Mouse (Mus musculus) adrenal gland (tissue): ENCODE measurements at regions not wholly inside any gene's neighbourhood (a gene's known extent, or its start where the extent isn't known, plus 50 kb on each side); places are given as distances from the start of the nearest gene placed in this dataset.

Experiments
- intact Hi-C: fragments of 180-260 bp; cut with DNase I; formaldehyde crosslinking; loops from one replicate; pipeline ENCODE4 v1.15.1; 2025

DNA sequence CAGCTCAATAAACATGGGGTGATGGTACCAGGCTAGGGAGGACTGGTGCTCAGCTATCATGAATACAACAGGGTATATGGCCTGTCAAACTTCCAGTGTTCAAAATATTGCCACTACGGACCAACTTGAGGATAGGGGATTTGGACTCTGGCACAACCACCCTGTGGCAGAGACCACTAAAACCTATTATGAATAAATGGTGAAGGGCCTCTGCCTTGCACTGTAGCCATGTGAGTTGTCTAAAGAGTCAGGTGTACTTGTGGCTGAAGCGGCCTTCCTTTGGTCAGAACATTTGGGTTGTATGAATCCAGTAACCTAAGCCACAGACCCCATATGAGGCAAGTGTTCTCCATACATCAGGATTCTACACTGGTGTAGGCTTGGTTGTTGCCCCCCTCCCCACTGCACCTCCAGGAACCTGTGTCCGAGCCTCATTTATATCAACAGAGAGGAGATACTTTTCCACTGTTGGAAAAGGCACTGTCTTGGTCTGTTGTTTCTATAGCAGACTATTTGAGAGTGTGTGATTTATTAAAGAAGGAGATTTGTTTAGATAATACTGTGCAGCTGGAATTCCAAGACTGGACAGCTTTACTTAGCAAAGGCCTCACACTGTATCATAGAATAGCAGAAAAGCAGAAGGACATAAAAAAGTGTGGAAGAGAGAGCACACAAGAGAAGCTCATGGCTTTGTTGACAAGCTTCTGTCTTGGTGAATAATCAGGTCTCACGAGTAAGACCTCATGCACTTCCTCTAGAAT is 112.2 kb upstream of the Nxt1 start:
- intact Hi-C loops, result no loop called here

DNA sequence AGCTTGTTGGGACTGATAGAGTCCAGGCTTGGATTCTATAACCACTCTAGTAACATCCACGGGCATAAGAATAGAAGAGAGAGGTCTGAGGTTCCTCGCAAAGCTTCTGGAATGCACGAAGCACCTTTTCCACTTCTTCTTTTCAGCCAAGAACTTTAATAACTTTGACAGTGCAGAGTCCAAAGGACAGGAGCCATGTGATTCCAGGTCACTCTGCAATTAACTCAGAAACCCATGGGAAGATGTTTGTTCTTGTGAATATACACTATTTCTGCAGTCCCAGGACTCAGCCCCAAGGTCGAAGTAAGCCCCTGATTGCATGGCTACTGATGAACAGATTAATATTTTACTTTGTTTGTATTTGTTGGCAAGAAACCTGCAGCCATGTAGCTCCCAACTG is 113.0 kb upstream of the Nxt1 start:
- intact Hi-C loops, result no loop called here

DNA sequence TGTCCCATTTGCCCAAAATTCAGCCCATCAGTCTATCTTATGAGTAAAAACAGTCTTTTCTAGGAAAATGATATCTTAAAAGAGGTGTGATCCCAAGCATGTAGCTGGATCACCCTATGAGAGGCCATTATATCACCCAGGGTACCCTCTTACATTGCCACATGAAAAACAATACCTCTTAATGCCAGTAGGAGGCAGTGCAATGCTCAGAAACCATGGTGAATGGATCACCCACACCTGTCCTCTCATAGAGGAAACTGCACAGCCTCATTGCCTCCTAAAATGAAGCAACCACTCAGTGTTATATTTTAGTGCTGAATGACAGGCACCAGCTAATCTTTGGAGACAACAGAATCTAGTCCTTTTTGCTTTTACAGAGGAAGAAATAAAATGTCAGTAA is 114.0 kb upstream of the Nxt1 start:
- intact Hi-C loops, result no loop called here

DNA sequence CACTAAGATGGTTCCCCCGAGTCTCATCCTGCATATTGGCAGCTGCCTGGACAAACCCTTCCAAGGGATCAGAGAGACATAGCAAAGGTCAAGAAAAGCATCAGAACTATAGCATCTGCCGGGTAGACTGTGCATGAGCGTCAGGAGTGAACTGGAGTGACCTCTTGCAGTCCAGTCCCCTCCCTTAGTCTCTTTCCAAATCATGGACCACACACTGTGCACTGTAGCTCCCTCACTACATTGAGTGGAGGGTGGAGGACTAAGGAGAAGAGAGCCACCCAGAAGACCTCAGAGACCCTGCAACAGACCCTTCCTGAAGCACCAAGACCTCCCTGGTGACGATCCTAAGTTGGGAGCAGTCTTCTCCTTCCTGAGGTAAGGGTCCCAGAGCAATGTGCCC is 107.8 kb upstream of the Cd93 start:
- intact Hi-C loops, result no loop called here

DNA sequence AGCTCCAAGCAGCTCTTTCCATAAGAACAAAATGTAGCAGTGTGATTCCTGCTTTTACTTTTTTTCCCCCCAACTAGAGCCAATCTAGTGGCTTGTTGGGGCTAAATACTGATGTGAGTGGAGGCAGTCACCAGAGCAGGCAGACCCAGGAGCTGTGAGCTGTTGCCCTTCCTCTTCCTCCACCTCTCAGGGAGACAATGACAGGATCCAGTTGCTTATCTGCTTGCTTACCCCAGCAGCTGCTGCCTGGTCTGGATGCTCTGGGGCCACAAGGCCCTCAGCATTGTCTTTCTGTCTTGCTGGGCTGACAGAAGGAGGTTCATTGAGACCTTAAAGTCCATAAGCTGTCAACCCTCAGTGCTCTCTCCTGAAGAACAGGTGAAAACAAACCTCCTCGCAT is 106.3 kb upstream of the Cd93 start:
- intact Hi-C loops, result no loop called here

DNA sequence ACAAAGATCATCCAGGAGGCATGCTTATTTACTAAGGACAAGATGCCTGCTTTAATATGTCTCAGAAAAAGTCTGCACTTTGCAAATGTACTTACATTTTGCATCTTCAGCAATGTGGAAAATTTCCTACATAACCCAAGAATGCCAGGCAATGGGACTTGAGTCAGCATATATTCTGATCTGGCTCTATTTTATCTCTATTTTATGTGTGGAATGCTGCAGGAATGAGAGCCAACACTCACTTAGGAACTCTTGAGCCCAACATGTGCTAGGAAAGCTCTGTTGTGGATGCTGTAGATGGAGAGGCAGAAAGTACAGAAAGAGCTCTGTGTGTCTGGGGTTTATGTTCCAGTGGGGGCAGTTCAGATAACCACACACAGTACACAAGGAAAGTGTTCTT is 99.0 kb upstream of the Cd93 start:
- intact Hi-C loops, result no loop called here

DNA sequence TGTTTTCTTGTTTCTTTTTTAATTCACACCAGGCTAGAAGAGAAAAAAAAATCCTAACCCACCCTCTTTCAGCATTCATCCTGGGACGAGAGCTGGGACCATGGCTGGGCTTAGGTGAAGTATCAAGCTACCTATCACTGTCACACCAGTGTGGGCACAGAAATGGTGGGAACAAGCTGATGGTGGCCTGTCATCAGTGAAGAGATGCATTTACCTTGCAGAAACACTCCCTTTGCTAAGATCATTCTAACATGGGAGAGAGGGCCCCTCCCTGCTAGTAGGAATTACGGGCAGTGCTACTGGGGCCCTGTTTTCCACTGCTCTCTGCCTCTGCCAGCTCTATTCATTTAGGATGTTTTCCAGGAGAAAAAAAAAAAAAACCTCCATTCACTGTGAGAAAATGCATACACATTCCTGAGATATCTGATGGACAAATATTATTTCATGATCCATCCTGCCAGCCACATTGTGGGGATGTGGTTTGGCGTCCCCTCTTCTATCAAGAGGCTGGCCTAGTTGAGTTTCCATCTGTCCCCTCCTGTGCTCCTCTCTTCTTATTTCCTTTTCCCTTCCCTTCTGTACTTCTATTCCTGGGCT is 94.6 kb upstream of the Cd93 start:
- intact Hi-C loops, result loop anchor here (5.0 kb wide), 1 partner anchor 131 kb away; the partner anchor contains the start of gene Thbd

DNA sequence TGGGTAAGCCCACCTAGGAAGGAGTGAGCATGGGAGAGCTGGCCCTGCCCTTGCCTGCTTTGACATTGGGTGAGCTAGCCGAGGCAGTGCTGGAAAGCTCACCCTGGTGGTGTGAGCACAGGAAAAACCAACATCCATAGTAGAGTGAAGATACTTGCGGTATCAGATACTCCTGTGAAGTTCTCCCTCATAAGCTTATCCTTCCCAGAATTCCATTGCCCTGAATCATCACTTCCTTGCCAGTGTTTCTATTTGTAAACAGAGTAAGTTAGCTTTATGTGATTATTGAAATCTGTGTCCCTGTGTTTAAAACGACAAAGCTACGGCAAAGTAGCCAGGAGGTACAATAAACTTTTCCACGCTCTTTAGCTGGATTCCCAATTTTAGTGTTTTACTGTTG is 93.9 kb upstream of the Cd93 start:
- intact Hi-C loops, result loop anchor here (5.0 kb wide), 1 partner anchor 130 kb away; the partner anchor contains the start of gene Thbd

DNA sequence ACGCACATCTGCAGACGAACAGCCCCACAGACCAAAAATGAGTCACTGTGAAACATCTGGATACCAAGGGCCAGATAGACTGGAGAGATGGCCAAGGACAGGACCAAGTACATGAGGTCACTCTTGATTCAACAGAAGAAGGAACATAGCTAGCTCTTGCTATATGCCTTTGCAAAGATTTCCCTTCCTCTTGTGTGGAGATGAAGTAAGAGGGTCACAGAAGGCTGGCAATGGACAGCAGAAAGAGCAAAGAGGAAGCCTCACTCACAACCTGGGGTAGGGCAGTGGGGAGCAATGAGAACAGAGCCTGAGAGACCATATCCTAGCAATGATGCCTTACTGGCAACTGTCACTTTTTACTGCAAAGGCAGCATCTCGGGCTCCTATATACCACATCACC is 93.2 kb upstream of the Cd93 start:
- intact Hi-C loops, result loop anchor here (5.0 kb wide), 1 partner anchor 129 kb away; the partner anchor contains the start of gene Thbd

DNA sequence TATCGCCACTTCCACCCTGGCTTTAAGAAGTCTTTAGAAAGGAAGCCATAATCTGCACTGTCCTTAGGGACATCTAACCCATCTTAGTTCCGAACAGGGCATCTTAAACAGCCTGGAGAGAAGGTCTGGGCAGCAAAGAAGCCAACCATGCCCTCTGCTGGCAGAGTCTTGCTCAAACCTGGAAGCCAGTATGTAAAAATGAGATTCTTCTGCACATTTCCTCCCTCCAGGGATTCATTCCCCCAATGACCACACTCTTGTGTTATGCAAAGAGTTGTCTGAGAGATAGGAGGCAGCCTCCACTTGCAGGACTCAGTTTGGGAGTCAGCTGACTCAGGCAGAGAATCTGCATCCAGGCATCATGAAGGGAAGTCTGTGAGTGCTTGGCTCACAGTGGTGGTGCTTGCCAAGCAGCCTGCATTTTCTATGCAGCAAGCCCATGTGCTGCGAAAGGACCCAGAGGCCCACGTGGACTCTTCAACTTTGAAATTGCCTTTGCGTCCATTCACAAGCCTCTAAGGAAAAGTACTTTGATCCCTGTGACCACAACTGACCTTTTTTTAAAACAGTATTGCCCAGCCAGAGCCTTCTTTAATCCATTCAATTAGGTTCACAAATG is 92.3 kb upstream of the Cd93 start:
- intact Hi-C loops, result loop anchor here (5.0 kb wide), 1 partner anchor 128 kb away; the partner anchor contains the start of gene Thbd

DNA sequence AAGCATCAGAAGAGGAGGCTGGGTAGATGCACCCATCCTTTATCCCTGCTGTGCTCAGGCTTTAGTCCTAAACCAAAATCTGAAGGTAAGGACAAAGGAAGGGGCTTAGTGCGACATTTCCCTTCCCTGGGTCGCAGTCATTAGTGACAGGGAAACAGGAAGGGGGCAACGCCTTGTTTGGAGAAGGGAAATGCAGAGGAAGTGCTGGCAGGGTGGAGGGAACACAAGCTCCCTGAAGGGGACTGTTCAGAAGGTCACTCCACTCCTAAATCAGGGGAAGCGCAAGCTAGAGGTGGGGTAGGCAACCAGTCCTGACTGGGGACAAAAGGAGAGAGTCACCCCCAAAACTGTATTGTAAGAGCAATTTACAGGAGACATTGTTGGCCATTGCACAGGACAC is 88.7 kb upstream of the Cd93 start:
- intact Hi-C loops, result loop anchor here (5.0 kb wide), 1 partner anchor 410 kb away; no protein-coding TSS in a partner anchor

DNA sequence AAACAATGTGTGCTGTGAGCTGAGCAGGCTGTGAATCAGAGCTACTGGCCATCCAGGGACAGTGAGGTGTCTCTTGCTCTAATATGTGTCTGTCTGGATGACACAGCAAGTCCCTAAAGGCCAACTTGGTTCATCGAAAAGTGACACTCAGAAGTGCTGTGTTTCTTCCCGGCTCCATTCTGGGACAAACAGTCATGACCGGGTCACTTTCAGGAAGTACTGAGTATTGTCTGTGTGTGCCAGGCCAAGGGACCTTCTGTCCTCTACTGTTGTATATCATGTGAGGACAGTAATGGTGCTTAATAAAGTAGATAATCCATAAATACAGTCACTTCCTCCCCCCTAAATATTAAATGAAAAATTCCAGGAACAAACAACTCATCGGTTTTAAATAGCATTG is 87.2 kb upstream of the Cd93 start:
- intact Hi-C loops, result loop anchor here (5.0 kb wide), 1 partner anchor 408 kb away; no protein-coding TSS in a partner anchor

DNA sequence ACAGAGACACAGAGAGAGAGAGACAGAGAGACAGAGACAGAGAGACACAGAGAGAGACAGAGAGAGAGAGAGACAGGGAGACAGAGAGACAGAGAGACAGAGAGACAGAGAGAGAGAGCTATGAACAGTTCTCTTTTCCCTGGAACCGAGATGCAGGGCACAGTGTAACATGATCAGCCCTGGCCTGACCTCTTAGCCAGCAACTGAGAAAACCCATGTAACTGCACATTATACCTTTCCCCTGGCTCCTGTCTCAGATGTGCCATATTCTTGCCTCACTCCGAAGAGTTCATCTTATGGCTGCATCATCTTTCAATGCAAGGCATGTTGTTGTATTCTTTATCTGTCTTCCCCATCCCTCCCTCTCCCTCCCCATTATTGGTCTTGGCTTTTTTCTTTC is 86.5 kb upstream of the Cd93 start:
- intact Hi-C loops, result loop anchor here (5.0 kb wide), 1 partner anchor 408 kb away; no protein-coding TSS in a partner anchor

DNA sequence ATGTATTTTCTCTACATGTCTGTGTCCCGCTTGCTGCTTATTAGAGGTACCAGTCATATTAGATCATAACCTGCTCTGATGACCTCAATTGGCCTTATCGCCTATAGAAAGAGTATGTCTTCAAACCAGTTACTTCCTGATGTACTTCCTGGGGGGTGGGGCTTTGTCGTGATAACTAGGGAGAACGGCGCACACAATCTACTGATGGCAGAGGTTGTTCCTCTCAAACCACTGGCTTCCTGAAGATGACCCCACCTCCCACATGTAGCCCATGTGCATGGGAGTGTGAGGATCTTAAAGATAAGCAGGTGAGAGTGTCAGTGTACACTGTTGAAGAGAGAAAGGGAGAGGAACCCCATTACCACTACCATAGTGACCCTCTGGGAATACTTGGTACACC is 84.4 kb upstream of the Cd93 start:
- intact Hi-C loops, result no loop called here

DNA sequence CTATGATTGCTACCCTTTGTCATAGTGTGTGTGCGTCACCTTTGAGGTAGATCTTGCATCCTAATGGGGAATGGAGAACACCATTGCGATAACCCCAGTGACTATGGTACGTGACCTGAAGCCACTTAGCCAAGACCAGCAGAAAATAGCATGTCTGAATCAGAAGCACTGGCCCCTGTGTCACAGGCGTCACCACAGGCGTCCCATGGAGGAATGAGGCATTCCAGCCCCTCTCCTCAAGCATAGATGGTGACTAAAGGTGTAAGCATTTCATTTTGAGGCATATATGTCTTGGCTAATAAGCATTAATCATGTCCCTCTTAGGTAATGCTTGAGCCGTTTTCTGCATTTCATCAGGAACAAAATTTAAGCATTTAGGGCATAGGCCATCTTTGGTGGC is 82.1 kb upstream of the Cd93 start:
- intact Hi-C loops, result no loop called here

DNA sequence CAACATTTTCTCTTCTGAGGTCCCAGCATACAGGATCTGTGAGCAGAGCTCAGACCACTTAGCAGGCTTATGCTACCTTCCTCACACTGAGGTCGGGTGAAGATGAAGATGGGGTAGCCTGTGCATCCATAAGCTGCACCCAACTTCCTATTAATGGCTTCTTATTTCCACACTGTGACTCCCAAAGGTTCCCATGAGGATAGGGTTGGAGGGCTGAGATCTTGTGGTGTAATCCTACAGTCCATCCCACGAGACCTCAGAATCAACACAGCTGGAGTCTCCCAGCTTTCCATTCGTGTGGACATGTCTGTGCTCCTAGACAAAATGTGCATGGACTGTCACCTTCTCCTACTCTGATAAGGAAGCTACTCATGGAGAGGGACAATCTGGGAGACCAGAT is 80.0 kb upstream of the Cd93 start:
- intact Hi-C loops, result no loop called here

DNA sequence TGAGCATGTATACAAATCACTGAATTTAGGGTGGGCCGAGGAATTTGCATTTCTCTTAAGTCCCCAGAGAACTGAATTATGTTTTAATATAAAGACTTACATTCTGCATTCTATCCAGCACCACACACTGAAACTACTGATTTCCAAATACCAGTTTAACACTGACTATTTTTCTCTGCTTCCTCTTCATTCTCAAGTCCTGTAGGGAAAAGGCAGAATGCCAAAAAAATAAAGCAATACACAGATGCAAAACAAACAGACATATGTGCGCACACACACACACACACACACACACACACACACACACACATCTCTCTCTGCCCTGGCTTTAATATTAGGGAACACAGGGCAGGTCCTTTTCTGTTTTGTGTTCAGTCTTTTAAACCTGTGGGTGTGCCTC is 79.6 kb upstream of the Cd93 start:
- intact Hi-C loops, result no loop called here

DNA sequence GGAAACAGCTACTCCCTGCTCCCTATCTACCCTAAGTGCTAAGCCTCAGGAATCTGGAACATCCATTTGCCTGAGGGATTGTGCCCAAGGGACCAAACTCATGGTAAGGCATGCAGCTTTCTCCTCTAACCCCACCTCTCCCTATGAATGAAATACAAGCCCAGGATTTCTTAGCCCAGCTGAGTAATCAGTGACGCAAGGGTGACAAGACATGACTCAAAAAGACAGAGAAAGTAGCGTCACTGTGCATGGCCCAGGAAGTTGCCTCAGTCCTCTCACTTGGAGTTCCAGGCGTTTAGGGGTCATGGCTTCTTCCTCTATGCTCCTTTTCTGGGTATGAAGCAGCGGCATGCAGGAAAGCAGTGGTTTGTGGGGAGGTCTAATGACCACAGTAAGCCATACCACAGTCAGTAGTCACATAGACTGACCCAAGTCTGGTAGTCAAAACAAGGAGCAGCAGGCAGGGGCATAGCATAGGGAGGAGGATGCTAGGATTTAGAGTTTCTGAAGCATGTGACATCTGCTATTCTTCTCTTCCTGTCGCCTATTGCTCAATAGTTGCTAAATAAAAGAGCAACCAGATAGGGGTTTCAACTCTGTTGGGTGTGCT is 78.7 kb upstream of the Cd93 start:
- intact Hi-C loops, result no loop called here

DNA sequence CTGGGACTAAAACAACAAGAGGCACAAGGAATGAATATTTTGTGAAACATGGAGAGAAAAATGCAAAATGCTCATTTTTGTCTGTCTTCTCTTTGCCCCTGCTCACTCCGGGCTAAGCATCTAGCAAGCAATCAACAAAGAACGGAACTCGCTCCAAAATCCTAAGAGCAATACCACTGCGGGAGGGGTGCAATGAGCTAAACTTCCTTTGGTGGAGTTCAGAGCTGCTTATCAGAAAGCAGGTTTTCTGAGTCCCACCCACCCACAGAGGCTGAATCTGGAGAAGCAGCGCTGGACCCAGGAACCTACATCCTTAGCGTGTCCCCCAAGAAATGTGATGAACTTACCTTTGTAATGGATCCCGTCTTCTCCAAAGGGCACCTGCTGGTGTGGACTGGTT is 76.9 kb upstream of the Cd93 start:
- intact Hi-C loops, result no loop called here

DNA sequence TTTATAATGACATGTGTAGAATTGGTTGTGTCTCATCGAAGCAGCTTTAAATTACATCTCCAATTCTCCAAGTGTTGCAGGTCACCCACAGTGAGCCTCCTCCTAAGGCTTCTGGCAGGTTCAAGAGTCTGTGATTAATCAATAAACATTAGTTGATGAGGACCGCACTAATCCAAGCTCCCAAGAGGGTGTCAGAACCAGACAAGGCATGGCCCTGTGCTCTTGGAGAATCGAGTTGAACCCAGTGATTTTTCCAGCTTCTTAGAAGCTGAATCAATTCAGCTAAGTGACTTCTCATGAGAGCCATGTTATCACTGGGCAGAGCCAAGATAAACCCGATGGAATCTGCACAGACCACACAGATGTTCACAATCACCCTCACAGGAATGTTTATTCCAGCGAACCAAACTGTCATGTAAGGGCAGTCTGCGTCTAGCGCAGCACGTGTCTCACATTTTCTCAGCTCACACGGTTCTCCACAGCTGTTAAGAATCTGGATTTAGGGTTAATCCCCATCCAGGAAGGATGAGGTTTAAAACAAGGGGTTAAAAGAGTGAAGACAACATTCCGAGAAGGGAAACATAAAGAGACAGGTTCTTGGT is 76.4 kb upstream of the Cd93 start:
- intact Hi-C loops, result no loop called here

DNA sequence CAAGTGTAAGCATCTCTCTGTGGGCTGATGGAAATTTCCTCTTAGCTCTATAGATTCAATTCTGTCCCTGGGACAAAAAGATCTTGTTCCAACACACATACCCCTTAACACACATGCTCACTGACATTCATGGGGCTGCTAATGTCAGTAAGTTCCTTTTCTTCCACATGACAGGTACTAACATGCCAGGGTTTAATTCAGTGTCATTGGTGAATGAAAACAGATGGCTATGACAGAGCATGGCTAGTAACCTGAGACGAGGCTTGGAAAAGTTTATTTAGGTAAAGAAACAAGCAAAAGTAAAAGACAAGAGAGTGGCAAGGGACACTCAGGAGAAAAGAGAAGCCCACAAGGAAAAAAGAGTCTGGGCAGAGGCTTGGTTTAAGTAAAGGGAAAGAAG is 74.5 kb upstream of the Cd93 start:
- intact Hi-C loops, result no loop called here
